Mouse (Mus musculus) erythroblast, embryonic 14.5 days (primary cell): ENCODE measurements around the gene Znhit2. TPM values are rescaled to one million over a fixed set of nuclear protein-coding genes. Genes with fewer than 3 reads are reported as not detected.
A peak's percentile ranks its signal among the peaks of the same experiment; 100 is the strongest.

Experiments
- H3K27me3 ChIP-seq: 2 replicates; pipeline ENCODE4 v1.6.1; 2012; ENCODE audit warnings: inconsistent platforms; ENCODE audit not compliant: control insufficient read depth
- H3K36me3 ChIP-seq: 2 replicates; pipeline ENCODE4 v1.6.1; 2012; ENCODE audit warnings: mild to moderate bottlenecking, inconsistent platforms; ENCODE audit not compliant: control insufficient read depth
- H3K4me1 ChIP-seq: 2 replicates; pipeline ENCODE4 v1.6.1; 2012; ENCODE audit warnings: inconsistent platforms; ENCODE audit not compliant: control insufficient read depth
- H3K4me3 ChIP-seq: replicated peaks from 2 replicates; pipeline ENCODE3; 2012; ENCODE audit warnings: moderate library complexity, mild to moderate bottlenecking, inconsistent platforms
- H3K9me3 ChIP-seq: 2 replicates; pipeline ENCODE4 v1.6.1; 2012; ENCODE audit warnings: low read length, inconsistent platforms, mixed read lengths; ENCODE audit not compliant: control insufficient read depth
- GATA1 ChIP-seq: IDR thresholded peaks from 2 replicates; pipeline ENCODE4 v1.6.1; 2012; ENCODE audit warnings: low read length, inconsistent platforms, mixed read lengths
- TAL1 ChIP-seq: IDR thresholded peaks from 3 replicates; pipeline ENCODE4 v1.6.1; 2012; ENCODE audit warnings: low read length, inconsistent platforms, mixed read lengths
- polyA plus RNA-seq: library from polyadenylated mRNA; stranded (reverse); fragments of >175 nt; gene quantifications from 2 replicates; pipeline ENCODE4 v1.2.3, GENCODE M21; 2012

The Znhit2 gene
- polyA plus RNA-seq, 1 experiment = 8.6 TPM

GRCm38 (mm10) chr19:6057313-6058096, 3.5 kb upstream of the Znhit2 start, which contains the start of the genes Mrpl49 and Fau:
TSS of gene Mrpl49 (minus strand) at chr19:6057785.
TSS of gene Fau (plus strand) at chr19:6057844.
- Histone ChIP-seq H3K4me3 (peak within 1 kb of the TSS; percentile 100), H3K9me3 (no peaks in the 10 kb centered on the region), H3K36me3 (peaks cover 62% of the 10 kb centered on the region), H3K27me3 (no peaks in the 10 kb centered on the region), H3K4me1 (peaks cover 56% of the 10 kb centered on the region)
- TF ChIP-seq TAL1 (no peak), GATA1 (no peak)

GRCm38 (mm10) chr19:6058513-6058912, 2.5 kb upstream of the Znhit2 start:
- Histone ChIP-seq H3K27me3 (no peaks in the 10 kb centered on the region), H3K36me3 (peaks cover 60% of the 10 kb centered on the region), H3K9me3 (no peaks in the 10 kb centered on the region), H3K4me3 (peak overlapping the region; percentile 100), H3K4me1 (peaks cover 61% of the 10 kb centered on the region)
- TF ChIP-seq TAL1 = no peak
- TF ChIP-seq GATA1 = no peak

- TF ChIP-seq TAL1 (no peak), GATA1 (no peak)
- no peaks in the 10 kb centered on the region for H3K27me3 ChIP-seq
- peaks cover 60% of the 10 kb centered on the region for H3K36me3 ChIP-seq
- H3K4me1 ChIP-seq = peaks cover 64% of the 10 kb centered on the region
- no peaks in the 10 kb centered on the region for H3K9me3 ChIP-seq
- H3K4me3 ChIP-seq = peak overlapping the region; percentile 100
Measured at GRCm38 (mm10) chr19:6058966-6059365, 2.0 kb upstream of the Znhit2 start.

- Histone ChIP-seq H3K27me3 (no peaks in the 10 kb centered on the region), H3K36me3 (peaks cover 35% of the 10 kb centered on the region), H3K4me1 (peaks cover 56% of the 10 kb centered on the region), H3K4me3 (peak overlapping the region; percentile 70), H3K9me3 (no peaks in the 10 kb centered on the region)
- TF ChIP-seq GATA1 (no peak), TAL1 (no peak)
Measured at GRCm38 (mm10) chr19:6061641-6062302, 780 bp downstream of the Znhit2 start.

- Histone ChIP-seq H3K9me3 (no peaks in the 10 kb centered on the region), H3K27me3 (no peaks in the 10 kb centered on the region), H3K36me3 (peaks cover 35% of the 10 kb centered on the region), H3K4me1 (peaks cover 58% of the 10 kb centered on the region), H3K4me3 (peak overlapping the region; percentile 70)
- TF ChIP-seq TAL1 (no peak), GATA1 (no peak)
Measured at GRCm38 (mm10) chr19:6062418-6062817, 1.4 kb downstream of the Znhit2 start.

- H3K9me3 ChIP-seq = no peaks in the 10 kb centered on the region
- TF ChIP-seq TAL1 (no peak), GATA1 (no peak)
- H3K4me3 ChIP-seq = peak overlapping the region; percentile 70
- peaks cover 65% of the 10 kb centered on the region for H3K4me1 ChIP-seq
- no peaks in the 10 kb centered on the region for H3K27me3 ChIP-seq
- H3K36me3 ChIP-seq = peaks cover 34% of the 10 kb centered on the region
Measured at GRCm38 (mm10) chr19:6063081-6063480, 2.1 kb downstream of the Znhit2 start.

GRCm38 (mm10) chr19:6066571-6066970, 5.6 kb downstream of the Znhit2 start:
- TF ChIP-seq GATA1 (no peak), TAL1 (no peak)

GRCm38 (mm10) chr19:6067011-6067723, 6.2 kb downstream of the Znhit2 start:
- H3K36me3 ChIP-seq = peaks cover 55% of the 10 kb centered on the region
- H3K27me3 ChIP-seq = no peaks in the 10 kb centered on the region
- TF ChIP-seq TAL1 = no peak
- TF ChIP-seq GATA1 = no peak
- no peaks in the 10 kb centered on the region for H3K9me3 ChIP-seq
- peaks cover 53% of the 10 kb centered on the region for H3K4me1 ChIP-seq
- H3K4me3 ChIP-seq = peak overlapping the region; percentile 71

More at GRCm38 (mm10) chr19:6066571-6066970, 5.6 kb downstream of the Znhit2 start:
- no peaks in the 10 kb centered on the region for H3K27me3 ChIP-seq
- peak overlapping the region; percentile 71 for H3K4me3 ChIP-seq
- H3K36me3 ChIP-seq = peaks cover 55% of the 10 kb centered on the region
- H3K9me3 ChIP-seq = no peaks in the 10 kb centered on the region
- peaks cover 59% of the 10 kb centered on the region for H3K4me1 ChIP-seq
